Mouse (Mus musculus) liver, adult 2 months (tissue): ENCODE measurements around the gene Prickle2. TPM values are rescaled to one million over a fixed set of nuclear protein-coding genes. Genes with fewer than 3 reads are reported as not detected.

Experiments
- DNase-seq: peaks from one replicate; pipeline ENCODE4 v3.0.0-alpha.2; 2011; ENCODE audit warnings: low read depth, low spot score; ENCODE audit errors: extremely low read depth
- H3K27ac ChIP-seq: fragments of 200-500 bp; replicated peaks from 2 replicates; pipeline ENCODE4 v1.5.1; 2012; ENCODE audit warnings: low read depth, mild to moderate bottlenecking, control low read depth, inconsistent platforms, low read length; ENCODE audit not compliant: insufficient read depth
- H3K27me3 ChIP-seq: fragments of 200-500 bp; 2 replicates; pipeline ENCODE4 v1.6.1; 2012; ENCODE audit warnings: mild to moderate bottlenecking, moderate library complexity, low read length, inconsistent platforms; ENCODE audit not compliant: control insufficient read depth, insufficient read depth
- H3K36me3 ChIP-seq: fragments of 200-500 bp; 2 replicates; pipeline ENCODE4 v1.6.1; 2012; ENCODE audit warnings: low read length, inconsistent platforms; ENCODE audit not compliant: control insufficient read depth, insufficient read depth
- H3K4me1 ChIP-seq: fragments of 200-500 bp; 2 replicates; pipeline ENCODE4 v1.6.1; 2011; ENCODE audit warnings: low read length; ENCODE audit not compliant: control insufficient read depth, insufficient read depth
- H3K4me3 ChIP-seq: fragments of 200-500 bp; 2 replicates; pipeline ENCODE4 v1.5.1; 2011; ENCODE audit warnings: low read depth, mild to moderate bottlenecking, control low read depth, low read length, moderate library complexity; ENCODE audit not compliant: insufficient read depth
- H3K79me2 ChIP-seq: fragments of 200-500 bp; 2 replicates; pipeline ENCODE4 v1.6.1; 2012; ENCODE audit warnings: inconsistent platforms, mild to moderate bottlenecking, low read length, moderate library complexity; ENCODE audit not compliant: control insufficient read depth, insufficient read depth
- H3K9ac ChIP-seq: fragments of 200-500 bp; 2 replicates; pipeline ENCODE4 v1.6.1; 2012; ENCODE audit warnings: low read depth, mild to moderate bottlenecking, control low read depth, inconsistent platforms, low read length
- CTCF ChIP-seq: fragments of 200-500 bp; IDR thresholded peaks from 2 replicates; pipeline ENCODE4 v1.5.1; 2011; ENCODE audit warnings: low read depth, low read length, control low read depth
- POLR2A ChIP-seq: fragments of 200-500 bp; IDR thresholded peaks from 2 replicates; pipeline ENCODE4 v1.6.1; 2011; ENCODE audit warnings: low read length, control low read depth; ENCODE audit not compliant: insufficient read depth; ENCODE audit errors: extremely low read depth
- WGBS: fragments of 180-500 bp; shearing (Covaris S2); methylation state at CpG from one replicate; pipeline ENCODE4 v1.1.7; 2018; 5-methylcytosine and 5-hydroxymethylcytosine counted together
- polyA plus RNA-seq: library from polyadenylated mRNA; depleted of rRNA; stranded (reverse); fragments of >200 nt; gene quantifications from 2 replicates; pipeline ENCODE4 v1.2.3, GENCODE M21; 2012
- total RNA-seq: library from RNA; depleted of rRNA; stranded (reverse); fragments of >200 nt; gene quantifications from 2 replicates; pipeline ENCODE4 v1.2.3, GENCODE M21; 2014

Gene Prickle2
- total and polyA plus RNA-seq, 2 experiments: 0.42 to 1.1 TPM

DNA sequence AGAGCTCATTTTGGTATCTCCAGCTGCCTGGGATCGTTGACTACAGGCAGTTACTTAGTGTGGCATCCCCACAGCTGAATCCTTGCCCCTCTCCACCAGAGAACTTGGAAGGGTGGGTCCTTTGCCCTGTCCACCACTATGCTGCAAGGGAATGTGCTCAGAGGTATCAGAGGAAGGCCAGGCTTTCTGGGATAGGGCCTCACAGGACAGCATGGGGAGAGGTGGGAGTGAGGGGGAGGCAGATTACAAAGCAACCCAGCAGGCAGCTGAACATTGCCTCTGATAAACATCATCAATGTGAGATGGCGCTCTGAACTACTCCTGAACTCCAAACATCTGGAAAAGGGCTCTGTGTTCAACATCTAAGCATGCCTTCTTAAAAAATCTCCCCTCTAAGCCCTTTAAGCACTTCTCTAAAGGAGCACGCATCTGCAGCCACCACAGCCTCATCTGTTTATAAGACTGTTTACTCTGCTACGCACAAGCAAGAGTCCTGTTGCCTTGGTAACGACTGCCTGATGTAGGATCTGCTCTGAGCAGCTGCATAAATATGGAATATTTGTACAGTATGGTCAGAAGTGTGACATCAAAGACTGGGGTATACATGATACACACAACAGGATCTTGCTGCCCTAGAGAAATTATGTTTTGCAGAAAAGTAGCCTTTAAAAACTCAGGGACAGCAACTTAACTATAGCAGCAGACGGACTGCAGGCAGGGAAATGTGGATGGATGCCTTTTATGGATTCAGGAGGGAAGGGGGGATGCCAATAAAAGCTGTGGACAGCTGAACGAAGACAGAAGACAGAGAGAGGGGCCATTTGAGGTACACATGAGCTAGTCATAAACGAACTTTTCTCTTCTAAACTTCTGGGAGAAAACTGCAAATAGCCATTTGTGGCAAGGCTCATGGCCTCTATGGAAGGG, 291.2 kb downstream of the Prickle2 start:
- H3K4me1 ChIP-seq: no peaks in the 10 kb centered on the region
- H3K9ac ChIP-seq: no peak overlapping the region
- WGBS: 64% methylated on average over 8 of the region's 8 CpGs
- no peak for DNase-seq
- H3K79me2 ChIP-seq: no peaks in the 10 kb centered on the region
- no peak overlapping the region for H3K4me3 ChIP-seq
- H3K36me3 ChIP-seq: no peaks in the 10 kb centered on the region
- H3K27ac ChIP-seq: no peak overlapping the region
- TF ChIP-seq POLR2A: no peak
- TF ChIP-seq CTCF: no peak
- no peaks in the 10 kb centered on the region for H3K27me3 ChIP-seq

- Histone ChIP-seq H3K4me3 (no peak overlapping the region), H3K4me1 (no peaks in the 10 kb centered on the region), H3K79me2 (no peaks in the 10 kb centered on the region), H3K27ac (no peak overlapping the region), H3K9ac (no peak overlapping the region), H3K27me3 (no peaks in the 10 kb centered on the region), H3K36me3 (no peaks in the 10 kb centered on the region)
- TF ChIP-seq POLR2A: no peak
- no peak for TF ChIP-seq CTCF
- no peak for DNase-seq
- 65% methylated on average over 1 of the region's 1 CpGs for whole genome bisulfite sequencing
Observed at GRCm38 (mm10) chr6:92413982-92414381, 292.0 kb downstream of the Prickle2 start.

GRCm38 (mm10) chr6:92409788-92410187, 296.2 kb downstream of the Prickle2 start:
- H3K4me1 ChIP-seq: no peaks in the 10 kb centered on the region
- no peak overlapping the region for H3K4me3 ChIP-seq
- H3K27me3 ChIP-seq: no peaks in the 10 kb centered on the region
- H3K9ac ChIP-seq: no peak overlapping the region
- TF ChIP-seq POLR2A (no peak), CTCF (no peak)
- no peaks in the 10 kb centered on the region for H3K36me3 ChIP-seq
- DNase-seq: no peak
- H3K79me2 ChIP-seq: no peaks in the 10 kb centered on the region
- H3K27ac ChIP-seq: no peak overlapping the region
- 94% methylated on average over 3 of the region's 3 CpGs for WGBS

- no peaks in the 10 kb centered on the region for H3K36me3 ChIP-seq
- no peak overlapping the region for H3K9ac ChIP-seq
- no peak for TF ChIP-seq POLR2A
- TF ChIP-seq CTCF: no peak
- H3K27me3 ChIP-seq: no peaks in the 10 kb centered on the region
- H3K4me1 ChIP-seq: no peaks in the 10 kb centered on the region
- WGBS: 86% methylated on average over 5 of the region's 5 CpGs
- H3K4me3 ChIP-seq: no peak overlapping the region
- DNase-seq: no peak
- H3K27ac ChIP-seq: no peak overlapping the region
- no peaks in the 10 kb centered on the region for H3K79me2 ChIP-seq
Observed at GRCm38 (mm10) chr6:92407259-92407658, 298.7 kb downstream of the Prickle2 start.

- H3K27ac ChIP-seq: no peak overlapping the region
- H3K27me3 ChIP-seq: no peaks in the 10 kb centered on the region
- H3K4me3 ChIP-seq: no peak overlapping the region
- H3K36me3 ChIP-seq: no peaks in the 10 kb centered on the region
- no peak overlapping the region for H3K9ac ChIP-seq
- H3K79me2 ChIP-seq: no peaks in the 10 kb centered on the region
- H3K4me1 ChIP-seq: no peaks in the 10 kb centered on the region
- DNase-seq: no peak
- 68% methylated on average over 8 of the region's 8 CpGs for WGBS
- no peak for TF ChIP-seq POLR2A
Observed at GRCm38 (mm10) chr6:92405571-92405970, 300.4 kb downstream of the Prickle2 start.

GRCm38 (mm10) chr6:92397876-92398275, 308.1 kb downstream of the Prickle2 start:
- H3K9ac ChIP-seq: no peak overlapping the region
- TF ChIP-seq POLR2A (no peak), CTCF (no peak)
- H3K79me2 ChIP-seq: no peaks in the 10 kb centered on the region
- no peak for DNase-seq
- H3K4me1 ChIP-seq: no peaks in the 10 kb centered on the region
- no peaks in the 10 kb centered on the region for H3K36me3 ChIP-seq
- H3K4me3 ChIP-seq: no peak overlapping the region
- H3K27ac ChIP-seq: no peak overlapping the region
- no peaks in the 10 kb centered on the region for H3K27me3 ChIP-seq
- WGBS: 94% methylated on average over 6 of the region's 6 CpGs
